Mouse (Mus musculus) heart, adult 11 months (tissue): ENCODE measurements around the gene Ppm1g.

ENCODE experiments used
- DNase-seq: peaks from one replicate; pipeline ENCODE4 v3.0.0; 2022

Ppm1g gene

DNA sequence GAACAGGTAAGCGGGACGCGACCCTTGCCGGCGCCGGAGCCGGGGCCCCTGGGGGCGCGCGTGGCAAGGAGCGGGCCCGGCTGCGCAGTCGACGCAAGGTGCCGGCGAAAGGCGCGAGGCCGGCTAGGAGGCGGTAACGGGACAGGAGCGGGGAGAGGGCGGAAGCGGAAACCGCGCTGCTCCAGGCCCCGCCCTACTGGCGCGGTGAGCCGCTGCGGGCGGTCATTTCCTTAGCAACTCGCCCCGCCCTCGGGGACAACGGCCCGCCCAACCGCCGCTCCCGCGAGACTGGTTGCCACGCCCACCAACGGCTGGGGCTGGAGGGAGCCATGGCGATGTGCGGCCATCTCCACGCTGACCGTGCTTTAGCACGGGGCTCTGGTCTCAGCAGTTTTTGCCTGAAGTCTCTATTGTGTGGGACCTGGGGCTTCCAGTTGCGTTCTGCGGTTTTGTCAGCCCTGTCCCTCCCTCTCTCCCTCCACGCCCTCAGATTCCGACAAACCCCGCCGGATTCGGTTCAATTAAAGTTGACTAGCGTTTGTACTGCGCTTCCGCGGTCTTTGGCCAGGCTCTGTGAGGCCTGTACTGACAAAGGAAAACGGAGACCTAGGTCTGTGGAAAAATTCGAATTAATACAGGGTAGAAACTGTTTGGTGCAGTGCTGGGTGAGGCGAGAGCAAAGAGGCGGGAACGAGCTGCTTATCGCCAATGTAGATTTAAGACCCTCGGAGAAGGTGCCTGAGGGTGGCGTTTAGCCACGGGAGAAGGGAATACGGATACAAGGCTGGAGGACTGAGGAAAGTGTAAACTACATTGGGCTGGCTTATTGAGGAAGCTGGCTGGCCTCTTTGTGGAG, at the start of gene Ppm1g:
TSS of gene Ppm1g (minus strand) at position 240 of the 856 bp plus-strand sequence.
- DNase-seq, result peak; percentile 100

DNA sequence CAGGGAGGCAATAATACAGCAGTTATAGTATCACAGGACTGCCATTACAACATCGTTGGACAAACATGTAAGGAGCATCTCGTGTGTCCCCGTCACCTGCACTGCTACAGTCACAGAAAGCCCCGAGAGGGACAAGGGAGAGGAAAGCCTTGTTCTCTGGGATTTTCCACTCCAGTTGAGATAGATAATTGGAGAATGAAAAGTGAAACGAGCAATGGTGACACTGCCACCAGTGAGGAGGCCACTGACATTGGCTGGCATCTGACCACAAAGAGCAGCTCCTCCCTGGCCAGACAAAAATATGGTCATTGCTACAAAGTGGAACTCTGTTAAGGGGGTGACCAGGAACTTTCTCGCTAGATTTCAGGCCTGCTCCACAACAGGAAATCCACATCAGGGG, 47.2 kb upstream of the Ppm1g start:
- DNase-seq, result no peak

DNA sequence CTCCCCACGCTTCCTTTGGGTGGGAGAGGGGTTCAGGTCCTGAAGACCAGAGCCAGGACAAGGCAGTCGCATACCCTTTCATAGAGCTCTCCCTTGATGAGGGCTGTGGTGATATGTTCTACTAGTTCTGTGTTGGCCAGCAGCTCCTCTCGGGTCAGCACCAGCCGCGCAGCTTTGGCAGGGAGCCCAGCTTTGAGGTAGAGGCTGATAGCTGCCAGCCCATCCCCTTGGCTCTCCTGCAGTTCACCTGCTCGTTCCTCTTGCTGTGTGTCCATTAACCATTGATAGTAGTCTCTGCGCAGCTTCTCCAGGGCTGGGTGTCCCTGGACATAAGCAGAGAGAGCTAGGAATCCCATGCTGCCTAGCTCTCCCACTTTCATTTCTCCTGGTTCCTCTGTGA, 45.6 kb upstream of the Ppm1g start:
- peak; percentile 92 for DNase-seq

DNA sequence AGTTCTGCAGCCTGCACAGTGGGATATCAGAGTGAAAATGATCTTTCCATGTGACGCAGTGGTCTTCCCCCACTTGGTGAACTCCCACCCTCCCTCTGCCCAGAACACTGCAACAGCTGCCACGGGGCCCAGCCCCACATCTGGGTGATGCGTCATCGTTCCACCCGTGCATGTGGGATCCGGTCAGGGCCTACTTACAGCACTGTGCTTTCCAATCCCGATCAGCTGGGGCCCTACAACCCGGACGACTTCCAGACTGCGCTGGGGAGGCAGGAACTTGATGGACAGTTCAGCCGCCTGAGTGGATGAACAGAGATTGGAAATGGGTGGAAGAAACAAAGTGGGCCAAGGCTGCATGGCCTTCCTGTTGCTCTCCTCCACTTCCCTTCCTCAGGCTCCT, 37.1 kb upstream of the Ppm1g start:
- DNase-seq, result peak; percentile 93

DNA sequence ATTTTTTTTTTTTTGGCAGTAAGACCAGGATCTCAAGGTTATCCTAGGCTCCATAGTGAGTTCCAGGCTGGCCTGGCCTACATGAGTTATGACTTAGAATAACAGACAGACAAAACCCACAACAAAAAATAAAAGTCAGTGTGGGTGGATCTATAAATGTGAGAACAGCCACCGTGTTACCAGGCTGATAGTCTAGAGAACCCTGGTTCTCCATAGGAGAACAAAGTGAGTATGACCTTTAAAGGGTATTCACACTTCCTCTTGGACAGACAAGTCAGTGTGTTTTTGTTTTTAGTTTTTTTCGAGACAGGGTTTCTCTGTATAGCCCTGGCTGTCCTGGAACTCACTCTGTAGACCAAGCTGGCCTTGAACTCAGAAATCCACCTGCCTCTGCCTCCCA, 35.5 kb upstream of the Ppm1g start:
- DNase-seq, result no peak

DNA sequence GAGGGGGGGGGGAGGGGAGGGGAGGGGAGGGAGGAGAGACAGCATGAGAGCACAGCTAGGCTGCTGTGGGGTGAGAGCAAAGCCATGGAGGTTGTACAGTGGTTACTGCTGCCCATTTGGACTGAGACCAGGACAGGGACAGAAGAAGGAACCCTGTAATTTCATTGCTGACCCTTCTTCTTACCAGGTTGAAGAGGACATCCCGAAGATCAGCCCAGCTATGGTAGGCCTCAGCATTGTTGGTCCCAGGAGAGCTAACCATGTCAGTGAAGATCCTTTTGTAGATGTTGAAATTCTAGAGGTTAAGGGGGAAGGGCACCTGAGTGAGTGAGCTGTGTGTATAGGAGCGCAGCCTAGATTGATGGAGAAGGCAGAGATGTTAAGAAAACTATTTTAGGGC, 34.9 kb upstream of the Ppm1g start:
- peak; percentile 74 for DNase-seq

DNA sequence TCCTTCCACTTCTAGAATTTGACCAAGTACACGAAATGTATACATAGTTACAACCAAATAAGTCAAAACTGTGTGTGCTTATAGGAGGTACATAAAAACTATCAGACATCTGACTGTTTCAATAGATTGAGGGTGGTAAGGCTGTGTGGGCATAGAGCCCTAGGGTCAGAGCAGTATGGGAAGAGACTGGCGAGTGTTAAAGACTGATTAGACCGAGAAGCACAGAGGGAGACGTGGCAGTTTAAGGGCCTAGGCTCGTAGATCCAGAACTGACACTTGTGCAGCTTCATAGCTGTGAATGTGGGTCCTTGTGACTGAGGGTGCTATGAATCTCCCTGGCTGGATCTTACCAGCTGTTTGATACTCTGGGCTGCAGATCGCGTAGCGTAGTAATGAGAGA, 34.4 kb upstream of the Ppm1g start:
- DNase-seq, result no peak

DNA sequence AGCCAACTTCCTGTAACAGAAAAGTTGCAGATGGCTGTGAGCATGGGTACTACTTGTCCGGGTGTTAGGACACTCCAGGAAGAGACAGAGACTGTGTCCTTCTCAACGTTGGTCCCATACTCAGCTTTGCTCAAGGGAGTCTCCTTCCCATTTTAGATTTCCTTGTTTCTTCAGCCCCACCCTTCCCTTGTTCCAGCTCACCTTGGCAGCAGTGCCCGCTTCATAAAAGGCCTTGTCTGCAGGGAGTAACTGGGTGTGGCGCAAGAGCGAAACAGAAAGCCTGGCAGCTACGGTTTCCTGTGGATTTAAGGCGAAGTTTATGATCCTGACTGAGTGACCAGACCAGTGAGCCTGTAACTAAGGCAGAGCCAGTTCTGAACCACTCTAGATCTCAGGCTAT, 34.0 kb upstream of the Ppm1g start:
- peak; percentile 98 for DNase-seq

DNA sequence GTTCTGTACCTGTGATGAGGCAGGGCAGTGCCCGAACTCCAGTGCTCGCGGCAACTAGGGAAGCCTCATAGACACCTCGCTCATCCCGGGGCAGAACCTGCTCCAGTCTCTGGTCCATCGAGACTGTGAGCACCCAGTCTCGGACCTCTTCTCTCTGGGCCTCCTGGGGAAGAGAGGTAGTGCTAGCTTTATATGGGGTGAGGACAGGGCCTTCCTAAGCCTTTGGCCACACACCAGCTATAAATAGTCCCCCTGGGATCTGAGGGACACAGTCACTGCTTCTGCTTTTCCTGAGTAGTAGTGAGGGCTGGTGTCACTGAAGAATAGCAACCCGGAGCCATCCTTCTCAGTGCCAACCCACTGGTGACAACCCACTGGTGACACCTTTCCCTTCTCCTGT, 33.3 kb upstream of the Ppm1g start:
- peak; percentile 94 for DNase-seq

DNA sequence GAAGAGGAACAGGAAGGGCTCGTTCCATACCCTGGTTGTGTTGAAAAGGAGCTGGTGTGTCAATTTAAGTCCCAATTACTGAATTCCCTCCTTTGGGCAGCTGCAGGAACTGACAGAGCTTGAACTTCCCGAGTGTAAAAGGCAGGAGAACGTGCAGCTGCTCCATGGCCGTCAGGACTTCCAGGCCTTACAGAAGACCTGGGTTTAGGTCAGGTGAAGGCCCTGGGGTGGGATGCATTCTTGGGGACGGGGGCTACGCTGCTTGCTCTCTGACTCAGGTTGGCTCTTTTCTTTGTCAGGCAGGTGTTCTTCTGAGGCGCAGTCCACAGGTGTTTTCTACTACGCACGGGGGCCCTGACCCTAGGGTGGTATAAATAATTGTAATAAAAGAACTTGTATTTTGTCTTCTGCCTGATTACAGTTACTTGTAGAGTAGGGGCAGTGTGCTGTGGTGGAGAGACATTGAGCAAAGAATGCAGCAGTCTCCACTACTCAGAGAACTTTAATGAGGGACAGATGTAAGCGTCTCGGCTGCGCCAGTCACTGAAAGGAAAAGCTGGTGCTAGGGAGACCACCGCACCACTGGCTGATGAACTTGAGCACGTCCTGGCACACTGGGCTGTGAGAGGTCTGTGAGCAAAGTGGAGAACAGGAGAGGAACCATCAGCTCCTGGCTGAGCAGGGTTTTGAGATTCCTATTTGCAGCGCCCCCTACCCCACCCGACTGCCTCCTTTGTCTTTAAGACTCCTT, 32.5 kb upstream of the Ppm1g start:
- peak; percentile 90 for DNase-seq

DNA sequence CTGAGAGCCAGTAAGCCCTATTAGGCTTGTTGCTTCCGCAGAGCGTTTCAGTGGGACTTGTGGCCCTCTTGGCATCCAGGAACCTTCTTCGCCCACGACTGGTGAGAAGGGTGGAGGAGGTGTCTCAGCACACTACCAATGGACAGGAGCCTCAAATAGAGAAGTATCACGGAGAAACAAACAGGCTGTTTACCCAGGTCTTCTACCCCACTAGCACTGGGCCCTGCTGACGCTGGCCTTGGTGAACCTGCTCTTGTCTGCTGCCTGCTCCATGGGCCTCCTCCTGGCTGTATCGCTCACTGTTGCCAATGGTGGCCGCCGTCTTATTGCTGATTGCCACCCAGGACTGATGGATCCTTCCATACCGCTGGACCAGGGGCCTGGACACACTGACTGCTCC, 31.7 kb upstream of the Ppm1g start:
- peak; percentile 85 for DNase-seq

DNA sequence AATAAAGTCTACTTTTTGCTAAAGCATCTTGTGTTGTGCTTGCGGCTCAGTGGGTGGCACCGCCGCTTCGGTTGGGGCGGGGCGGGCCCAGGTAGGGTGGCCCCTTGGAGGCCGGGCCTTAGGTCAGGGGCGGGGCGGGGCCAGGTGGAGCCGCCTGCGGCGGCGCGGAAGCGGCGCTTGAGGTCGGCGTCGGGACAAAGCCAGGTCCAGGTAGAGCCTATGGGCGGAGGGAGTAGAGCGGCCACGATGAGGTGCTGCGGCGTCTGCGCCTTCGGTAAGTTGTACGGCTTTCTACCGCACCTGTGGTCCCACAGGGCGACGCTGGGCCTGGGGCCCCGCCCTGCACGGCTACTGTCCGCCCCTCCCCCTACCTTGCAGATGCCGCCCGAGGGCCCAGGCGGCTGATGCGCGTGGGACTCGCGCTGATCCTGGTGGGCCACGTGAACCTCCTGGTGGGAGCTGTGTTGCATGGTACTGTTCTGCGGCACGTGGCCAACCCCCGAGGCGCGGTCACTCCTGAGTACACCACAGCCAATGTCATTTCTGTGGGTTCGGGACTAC, 31.1 kb upstream of the Ppm1g start, which contains the start of gene Krtcap3:
TSS of gene Krtcap3 (plus strand) at position 151 of the 561 bp plus-strand sequence.
- DNase-seq, result peak; percentile 94

DNA sequence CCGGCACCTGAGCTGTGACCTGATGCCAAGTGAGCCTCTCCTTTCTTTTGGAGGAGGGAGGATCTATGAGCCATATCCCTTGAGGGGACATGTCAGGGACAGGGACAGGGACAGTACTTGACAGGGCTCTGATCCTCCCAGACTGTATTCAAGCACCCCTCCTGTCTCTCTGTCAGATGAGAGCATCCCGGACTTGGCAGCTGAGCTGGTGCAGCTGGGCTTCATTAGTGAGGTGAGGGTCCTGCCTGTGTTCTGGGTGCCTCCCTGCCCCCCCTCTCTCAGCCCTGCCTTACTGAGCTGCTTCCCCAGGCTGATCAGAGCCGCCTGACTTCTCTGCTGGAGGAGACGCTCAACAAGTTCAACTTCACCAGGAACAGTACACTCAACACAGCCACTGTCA, 30.2 kb upstream of the Ppm1g start:
- no peak for DNase-seq

DNA sequence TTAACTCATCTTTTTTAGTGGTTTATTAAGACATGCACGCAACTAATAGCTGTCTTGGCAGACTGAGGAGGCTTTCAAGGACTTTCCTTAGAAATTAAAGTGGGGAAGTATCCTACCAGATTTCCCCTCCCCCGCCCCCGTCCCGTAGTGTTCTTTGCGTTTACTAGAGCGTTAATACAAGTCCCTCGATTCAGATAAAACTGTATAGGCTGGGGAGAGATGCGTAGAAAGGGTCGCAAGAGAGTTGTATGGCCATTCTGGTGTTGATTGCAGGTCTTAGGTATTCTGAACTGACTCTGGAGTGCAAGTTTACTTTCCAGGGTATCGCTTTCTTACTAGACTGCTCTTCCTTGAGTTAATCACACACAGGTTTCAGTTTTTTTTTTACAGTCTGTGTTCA, 21.7 kb upstream of the Ppm1g start:
- DNase-seq, result peak; percentile 64

DNA sequence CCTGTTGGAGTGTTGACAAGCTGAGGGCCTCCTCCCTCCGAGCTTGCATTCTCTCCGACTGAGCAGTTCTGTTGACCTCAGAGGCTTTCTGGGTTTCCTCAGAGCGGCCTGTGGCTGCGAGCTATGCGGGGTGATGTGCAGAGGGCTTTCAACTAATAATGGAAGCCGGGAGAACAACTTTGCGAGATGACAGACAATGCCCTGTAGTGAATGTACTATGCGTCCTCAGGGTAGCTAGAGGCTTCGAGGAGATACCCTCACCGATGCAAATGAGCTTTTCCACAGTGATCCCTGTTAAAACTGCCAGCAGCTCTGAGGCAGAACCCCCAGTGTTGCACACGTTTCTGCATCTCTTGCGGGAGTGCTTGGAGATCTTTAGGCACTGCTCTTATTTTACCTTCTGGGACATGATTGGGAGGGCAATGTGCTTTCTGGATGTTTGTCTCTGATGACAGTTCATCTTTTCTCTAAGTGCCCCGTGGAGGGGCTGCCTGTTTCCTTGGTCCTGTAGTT, 21.1 kb upstream of the Ppm1g start:
- no peak for DNase-seq

DNA sequence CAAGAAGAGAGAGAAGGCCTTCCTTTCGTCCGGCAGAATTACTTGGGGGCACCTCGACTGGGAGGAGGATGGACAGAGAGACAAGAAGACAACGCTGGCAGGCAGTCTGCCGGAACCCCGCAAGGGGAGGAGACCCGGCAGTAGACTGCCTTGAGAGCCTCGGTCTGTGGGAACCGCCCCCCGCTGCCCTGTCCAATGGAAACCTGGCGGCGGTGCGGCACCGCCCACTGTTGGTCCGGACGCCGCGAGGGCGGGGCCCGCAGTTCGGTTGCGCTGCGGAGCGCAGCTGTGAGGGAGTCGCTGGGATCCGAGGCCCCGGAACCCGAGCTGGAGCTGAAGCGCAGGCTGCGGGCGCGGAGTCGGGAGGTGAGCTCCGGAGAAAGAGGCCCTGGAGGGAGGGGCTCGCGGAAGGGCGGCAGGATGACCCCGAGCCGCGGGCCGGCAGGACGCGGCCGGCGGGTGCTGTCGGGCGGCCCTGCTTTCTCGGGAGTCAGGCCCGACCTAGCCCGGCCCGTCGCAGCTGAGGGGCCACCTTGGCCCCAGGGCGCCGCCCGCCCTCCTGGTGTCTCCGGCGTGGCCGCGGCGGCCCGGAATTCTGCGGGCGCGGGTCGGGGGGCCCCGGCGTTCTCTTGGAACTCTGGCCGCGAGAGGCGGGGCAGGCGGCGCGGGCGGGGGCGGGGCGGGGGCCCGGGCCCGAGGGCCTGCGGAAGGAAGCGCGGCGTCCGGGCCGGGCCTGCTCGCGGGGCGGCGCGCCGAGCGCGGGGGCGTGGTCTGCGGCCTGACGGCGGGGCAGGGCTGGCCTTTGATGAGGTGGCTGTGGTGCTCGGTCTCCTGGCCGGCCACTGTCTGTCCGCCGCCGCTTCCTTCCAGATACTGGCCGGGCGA, 20.4 kb upstream of the Ppm1g start, which contains the start of the genes Nrbp1 and Gm9970:
TSS of gene Nrbp1 (plus strand) at position 228 of the 885 bp plus-strand sequence.
TSS of gene Gm9970 (minus strand) at position 596 of the 885 bp plus-strand sequence.
- peak; percentile 100 for DNase-seq

DNA sequence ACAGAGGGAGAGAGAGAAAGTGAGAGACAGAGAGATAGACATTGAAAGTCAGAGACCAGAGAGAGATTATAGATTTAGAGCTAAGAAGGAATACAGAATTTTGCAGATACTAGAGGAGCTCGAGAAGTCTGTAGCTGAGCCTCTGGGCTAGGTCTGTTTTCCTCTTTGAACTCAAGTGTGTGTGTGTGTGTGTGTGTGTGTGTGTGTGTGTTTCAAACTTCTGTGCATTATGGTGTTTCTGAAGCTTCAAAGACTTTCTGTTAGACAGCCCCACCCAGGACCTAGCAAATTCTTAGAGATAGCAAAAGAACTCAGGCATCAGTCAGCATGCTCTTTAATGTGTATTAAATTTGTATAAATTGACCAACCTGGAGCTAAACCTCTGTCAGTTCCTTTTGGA, 6.2 kb upstream of the Ppm1g start:
- DNase-seq, result no peak

DNA sequence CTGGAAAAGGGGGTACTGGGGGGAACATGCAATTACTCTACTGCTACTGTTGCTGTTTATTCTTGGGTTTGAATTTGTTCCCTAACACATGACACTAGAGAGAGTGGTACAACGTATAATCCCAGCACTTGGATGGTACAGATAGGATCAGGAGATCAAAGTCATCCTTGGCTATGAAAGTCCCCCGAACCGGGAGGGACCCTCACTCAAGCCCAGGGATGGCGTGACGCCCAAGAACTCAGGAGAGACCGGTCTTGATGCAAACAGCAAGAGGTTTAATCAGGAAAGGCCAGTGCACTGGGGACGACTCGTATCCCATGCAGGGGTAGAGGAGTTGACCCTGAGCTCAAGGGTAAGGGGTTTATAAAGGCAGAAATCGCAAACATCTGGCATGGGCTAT, 2.2 kb upstream of the Ppm1g start:
- peak; percentile 83 for DNase-seq

DNA sequence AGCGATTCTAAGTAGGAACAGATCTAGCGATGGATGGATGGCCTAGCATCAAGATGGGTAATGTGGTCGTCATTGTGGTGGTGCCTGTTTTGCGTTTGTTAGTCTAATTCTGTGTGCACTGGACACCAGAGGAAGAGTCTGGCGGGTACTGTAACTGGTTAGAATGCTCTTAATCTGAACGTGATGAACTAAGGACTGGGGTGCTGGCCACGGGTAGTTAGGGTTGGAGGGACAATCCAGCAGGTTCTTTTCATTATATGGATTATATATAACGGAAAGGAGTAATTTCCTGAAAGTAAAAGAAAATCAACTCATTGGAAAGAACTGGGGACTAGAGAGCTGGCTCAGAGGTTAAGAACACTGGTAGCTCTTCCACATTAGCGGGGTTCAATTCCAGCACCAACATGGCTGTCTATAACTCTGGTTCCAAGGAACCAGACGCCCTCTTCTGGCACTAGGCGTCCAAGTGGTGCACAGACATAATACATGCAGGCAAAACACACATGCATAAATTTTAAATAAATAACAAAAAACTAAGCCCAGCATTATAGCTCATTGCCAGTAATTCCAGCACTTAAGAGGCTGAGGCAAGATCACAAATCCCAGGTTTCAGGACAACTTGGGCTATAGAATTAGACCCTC, 938 bp upstream of the Ppm1g start:
- peak; percentile 88 for DNase-seq

DNA sequence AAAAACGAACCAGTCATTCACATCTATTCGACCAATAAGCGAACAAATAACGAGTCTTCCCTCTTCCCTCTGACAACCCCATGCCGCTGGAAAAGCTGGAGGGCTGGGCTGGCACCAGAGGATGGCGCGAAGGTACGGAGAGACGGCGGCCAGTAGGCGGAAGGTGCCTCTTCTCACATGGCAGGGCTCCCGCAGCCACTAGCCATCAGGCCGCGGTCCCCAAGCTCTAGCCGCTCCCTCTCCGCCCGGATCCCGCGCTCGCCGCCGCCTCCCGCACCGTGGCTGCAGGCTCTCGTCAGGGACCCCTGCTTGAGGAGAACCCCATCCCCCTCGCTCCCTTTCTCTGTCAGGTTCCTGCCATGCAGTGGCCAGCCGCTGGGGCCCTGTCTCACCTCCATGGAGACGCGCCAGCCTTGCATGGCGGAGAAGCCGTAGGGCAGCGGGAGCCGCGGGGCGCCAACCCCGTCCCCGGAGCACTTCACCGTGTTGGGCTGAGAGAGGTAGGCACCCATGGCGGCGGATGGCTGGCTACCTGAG, 508 bp downstream of the Ppm1g start:
- DNase-seq, result no peak

DNA sequence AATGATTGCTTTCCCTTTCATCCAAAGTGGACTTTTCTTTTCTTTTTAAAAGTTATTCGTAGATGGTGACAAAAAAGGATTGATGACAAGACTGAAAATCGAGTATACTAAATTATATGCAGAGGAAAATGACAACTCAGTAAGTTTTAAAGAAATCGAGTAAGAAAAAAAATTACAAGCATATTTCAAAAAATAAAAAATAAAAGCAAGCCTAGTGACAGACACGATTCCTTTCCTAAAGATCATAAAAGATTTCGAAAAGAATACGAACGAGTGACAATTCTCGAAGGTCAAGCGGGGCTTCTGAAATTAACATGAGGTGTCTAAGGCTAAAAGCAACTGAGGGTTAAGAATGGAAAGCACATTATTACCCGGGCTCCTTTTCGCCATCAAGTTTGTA, 1.0 kb downstream of the Ppm1g start:
- no peak for DNase-seq

DNA sequence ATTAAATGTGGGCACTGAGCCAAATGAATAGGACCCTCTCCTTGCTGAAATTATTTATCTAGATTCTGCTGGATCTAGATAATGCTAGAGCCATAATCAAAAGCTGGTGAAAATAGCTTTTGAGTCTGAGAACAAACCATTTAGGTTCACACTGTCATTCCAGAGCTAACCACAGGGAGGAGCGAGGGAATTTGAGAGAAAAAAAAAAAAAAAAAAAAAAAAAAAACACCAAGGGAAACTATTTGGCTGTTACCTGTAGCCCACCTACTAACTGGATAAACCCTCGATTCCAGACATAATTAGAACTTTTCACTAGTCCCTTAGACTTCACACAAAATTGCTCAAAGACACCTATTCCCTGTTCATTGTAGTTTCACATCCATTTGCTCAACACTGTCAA, 1.4 kb downstream of the Ppm1g start:
- no peak for DNase-seq
